Mouse (Mus musculus) kidney, adult 2 months (tissue): ENCODE data around the gene Mpzl3. TPM values are rescaled to one million over a fixed set of nuclear protein-coding genes. Genes with fewer than 3 reads are reported as not detected.

Source experiments
- DNase-seq: peaks from one replicate; pipeline ENCODE4 v3.0.0; 2021
- H3K27ac ChIP-seq: fragments of 200-500 bp; 2 replicates; pipeline ENCODE4 v1.5.1; 2012; ENCODE audit warnings: low read depth, low read length, control low read depth, inconsistent platforms; ENCODE audit not compliant: insufficient read depth
- H3K27me3 ChIP-seq: fragments of 200-500 bp; replicated peaks from 2 replicates; pipeline ENCODE4 v1.6.1; 2012; ENCODE audit warnings: mild to moderate bottlenecking, moderate library complexity, low read length, inconsistent platforms; ENCODE audit not compliant: control insufficient read depth, insufficient read depth
- H3K36me3 ChIP-seq: fragments of 200-500 bp; 2 replicates; pipeline ENCODE4 v1.6.1; 2012; ENCODE audit warnings: mild to moderate bottlenecking, moderate library complexity, low read length, inconsistent platforms; ENCODE audit not compliant: control insufficient read depth, insufficient read depth
- H3K4me1 ChIP-seq: fragments of 200-500 bp; 2 replicates; pipeline ENCODE4 v1.6.1; 2011; ENCODE audit warnings: low read length; ENCODE audit not compliant: control insufficient read depth, insufficient read depth
- H3K4me3 ChIP-seq: fragments of 200-500 bp; 2 replicates; pipeline ENCODE4 v1.5.1; 2011; ENCODE audit warnings: mild to moderate bottlenecking, low read depth, low read length, control low read depth; ENCODE audit not compliant: insufficient read depth
- CTCF ChIP-seq: fragments of 200-500 bp; conservative IDR thresholded peaks from 2 replicates; pipeline ENCODE4 v1.5.1; 2011; ENCODE audit warnings: low read depth, mild to moderate bottlenecking, control low read depth, low read length, moderate library complexity, mixed read lengths; ENCODE audit not compliant: insufficient read depth, insufficient read length
- POLR2A ChIP-seq: fragments of 200-500 bp; IDR thresholded peaks from one replicate; pipeline ENCODE4 v1.6.1; 2011; ENCODE audit warnings: low read depth, low read length, control low read depth
- WGBS: fragments of 180-500 bp; shearing (Covaris S2); methylation state at CpG from one replicate; pipeline ENCODE4 v1.1.7; 2018; 5-methylcytosine and 5-hydroxymethylcytosine counted together
- polyA plus RNA-seq: library from polyadenylated mRNA; depleted of rRNA; stranded (reverse); fragments of >200 nt; gene quantifications from 2 replicates; pipeline ENCODE4 v1.2.3, GENCODE M21; 2012

The Mpzl3 gene
- polyA plus RNA-seq, 1 experiment: 2.6 TPM

DNA sequence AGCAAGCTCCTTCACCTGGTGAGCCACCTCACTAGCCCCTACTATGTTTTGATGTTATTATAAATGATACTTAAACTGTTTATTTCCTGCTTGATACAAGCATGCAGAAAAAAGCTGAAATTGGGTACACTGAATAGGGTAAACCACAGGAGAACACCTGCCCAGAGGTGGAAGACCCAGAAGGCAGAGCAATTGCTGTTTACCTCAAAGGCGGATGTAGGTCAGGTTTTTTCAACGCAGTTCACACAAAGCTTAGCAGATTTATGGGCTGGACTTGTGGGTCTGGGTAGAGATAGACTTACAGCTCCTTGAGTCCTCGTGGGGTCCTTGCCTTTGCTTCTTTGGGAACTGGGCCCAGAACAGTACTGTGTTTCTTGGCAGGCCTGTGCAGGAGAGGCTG, 39.1 kb upstream of the Mpzl3 start:
- H3K27me3 ChIP-seq: no peaks in the 10 kb centered on the region
- no peak overlapping the region for H3K27ac ChIP-seq
- DNase-seq: no peak

DNA sequence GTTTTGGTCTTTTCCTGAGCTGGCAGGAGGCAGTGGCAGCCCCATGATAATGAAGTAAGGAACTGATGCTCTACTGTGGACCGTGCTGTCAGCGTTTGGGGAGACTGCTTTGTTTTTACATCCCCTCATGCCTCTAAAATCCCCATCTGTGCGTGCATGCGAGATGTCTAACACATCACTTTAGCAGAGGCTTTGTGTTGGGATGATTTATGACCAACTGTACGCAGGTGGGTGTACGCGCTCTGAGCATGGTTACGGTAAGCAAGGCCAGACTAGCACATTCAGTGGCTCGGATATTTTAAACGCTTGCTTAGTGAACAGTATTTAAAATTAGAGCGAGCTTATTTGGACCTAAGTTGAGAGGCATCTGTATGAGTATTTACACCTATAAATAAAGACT, 37.0 kb upstream of the Mpzl3 start:
- Histone ChIP-seq H3K27ac (no peak overlapping the region), H3K4me3 (no peak overlapping the region), H3K36me3 (no peaks in the 10 kb centered on the region), H3K4me1 (no peaks in the 10 kb centered on the region), H3K27me3 (no peaks in the 10 kb centered on the region)
- 64% methylated on average over 11 of the region's 11 CpGs for WGBS
- no peak for DNase-seq
- TF ChIP-seq CTCF (no peak), POLR2A (no peak)

More for the DNA sequence above, 39.1 kb upstream of the Mpzl3 start:
- H3K4me1 ChIP-seq: no peaks in the 10 kb centered on the region
- no peak for TF ChIP-seq POLR2A
- TF ChIP-seq CTCF: no peak
- 38% methylated on average over 3 of the region's 3 CpGs for WGBS
- no peak overlapping the region for H3K4me3 ChIP-seq
- H3K36me3 ChIP-seq: no peaks in the 10 kb centered on the region

DNA sequence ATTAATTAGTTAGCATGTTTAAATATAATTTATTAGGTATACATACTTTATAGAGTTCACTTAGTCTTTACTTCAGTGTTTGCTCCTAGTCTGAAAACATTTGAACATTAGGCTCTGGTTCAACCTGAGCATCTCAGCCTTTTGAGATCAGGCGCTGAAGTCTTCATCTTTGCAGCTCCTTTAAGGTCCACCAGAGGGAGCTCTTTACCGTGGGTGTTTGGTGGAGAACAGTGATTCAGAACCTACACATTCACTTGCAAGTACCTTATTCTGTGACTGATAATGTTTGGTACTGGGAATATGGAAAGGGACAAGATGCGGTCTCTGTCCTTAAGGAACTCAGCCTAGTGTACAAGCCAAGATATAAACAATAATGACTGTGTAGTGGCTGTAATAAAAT, 32.2 kb upstream of the Mpzl3 start:
- Histone ChIP-seq H3K27me3 (no peaks in the 10 kb centered on the region), H3K4me1 (no peaks in the 10 kb centered on the region), H3K27ac (no peak overlapping the region), H3K36me3 (no peaks in the 10 kb centered on the region), H3K4me3 (no peak overlapping the region)
- TF ChIP-seq CTCF: peak; percentile 77
- TF ChIP-seq POLR2A: no peak
- peak; percentile 64 for DNase-seq
- 8% methylated on average over 3 of the region's 3 CpGs for WGBS

DNA sequence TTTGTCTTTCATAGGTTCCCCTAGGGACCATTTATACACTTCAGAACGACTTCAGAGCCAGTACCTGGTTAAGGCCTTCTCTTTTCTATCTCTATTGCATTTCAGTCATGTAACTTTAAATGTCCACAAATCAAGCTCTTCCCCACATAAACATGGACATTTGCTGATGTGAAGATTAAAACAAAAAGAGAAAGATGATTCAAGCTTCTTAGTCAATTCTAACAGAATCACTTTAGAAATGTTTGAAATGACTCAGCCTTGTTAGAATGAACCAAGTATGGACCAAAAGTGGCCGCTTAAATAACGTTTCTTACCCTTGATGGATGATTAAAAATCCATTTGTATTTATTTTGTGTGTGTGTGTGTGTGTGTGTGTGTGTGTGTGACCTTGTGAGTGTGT, 31.3 kb upstream of the Mpzl3 start:
- TF ChIP-seq POLR2A (no peak), CTCF (no peak)
- 66% methylated on average over 3 of the region's 3 CpGs for WGBS
- no peak for DNase-seq
- H3K4me3 ChIP-seq: no peak overlapping the region
- H3K36me3 ChIP-seq: no peaks in the 10 kb centered on the region
- H3K4me1 ChIP-seq: no peaks in the 10 kb centered on the region
- no peaks in the 10 kb centered on the region for H3K27me3 ChIP-seq
- H3K27ac ChIP-seq: no peak overlapping the region

DNA sequence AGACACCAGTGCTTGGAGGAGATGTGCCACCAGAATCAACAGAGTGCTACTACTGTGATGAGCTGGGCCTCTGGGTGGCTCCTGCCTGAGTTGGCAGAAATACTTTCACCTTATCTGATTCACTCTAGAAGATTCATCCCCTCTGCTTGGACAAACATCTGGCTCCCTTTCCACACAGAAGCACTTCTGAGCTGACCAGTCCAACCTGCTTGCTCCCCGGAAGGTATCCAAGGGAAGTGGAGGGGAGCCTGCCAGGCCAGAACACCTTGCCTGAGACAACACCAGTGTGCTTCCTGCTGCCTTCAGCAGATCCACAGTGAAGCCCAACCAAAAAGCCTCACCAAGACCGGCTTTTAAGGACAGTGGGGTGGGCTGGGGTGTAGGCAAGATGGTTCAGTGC, 30.8 kb upstream of the Mpzl3 start:
- H3K27ac ChIP-seq: no peak overlapping the region
- DNase-seq: no peak
- no peaks in the 10 kb centered on the region for H3K36me3 ChIP-seq
- WGBS: 72% methylated on average over 2 of the region's 2 CpGs
- TF ChIP-seq POLR2A: no peak
- no peak for TF ChIP-seq CTCF
- no peak overlapping the region for H3K4me3 ChIP-seq
- H3K4me1 ChIP-seq: no peaks in the 10 kb centered on the region
- H3K27me3 ChIP-seq: no peaks in the 10 kb centered on the region

DNA sequence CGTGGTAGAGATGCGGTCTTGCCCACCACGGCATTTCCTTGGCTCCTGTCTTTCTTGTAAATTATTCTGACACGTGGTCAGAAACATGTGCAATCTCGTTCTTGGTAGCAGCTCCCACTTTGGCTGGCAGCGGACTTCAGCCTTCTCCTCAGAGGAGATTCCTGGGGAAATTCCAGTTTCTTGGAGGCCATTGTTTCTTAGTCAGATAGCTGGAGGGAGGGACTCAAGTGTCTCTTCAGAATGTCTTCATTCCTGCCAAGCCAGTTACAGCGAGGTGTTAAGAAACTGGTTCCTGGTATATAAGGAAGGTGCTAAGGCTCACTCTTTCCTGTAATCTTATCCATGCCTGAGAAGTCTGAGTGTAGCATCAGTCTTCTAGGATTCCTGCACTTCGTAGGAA, 27.6 kb upstream of the Mpzl3 start:
- Histone ChIP-seq H3K27ac (no peak overlapping the region), H3K36me3 (no peaks in the 10 kb centered on the region), H3K4me3 (no peak overlapping the region), H3K27me3 (no peaks in the 10 kb centered on the region), H3K4me1 (no peaks in the 10 kb centered on the region)
- no peak for TF ChIP-seq CTCF
- no peak for TF ChIP-seq POLR2A
- WGBS: 63% methylated on average over 8 of the region's 8 CpGs
- DNase-seq: no peak

DNA sequence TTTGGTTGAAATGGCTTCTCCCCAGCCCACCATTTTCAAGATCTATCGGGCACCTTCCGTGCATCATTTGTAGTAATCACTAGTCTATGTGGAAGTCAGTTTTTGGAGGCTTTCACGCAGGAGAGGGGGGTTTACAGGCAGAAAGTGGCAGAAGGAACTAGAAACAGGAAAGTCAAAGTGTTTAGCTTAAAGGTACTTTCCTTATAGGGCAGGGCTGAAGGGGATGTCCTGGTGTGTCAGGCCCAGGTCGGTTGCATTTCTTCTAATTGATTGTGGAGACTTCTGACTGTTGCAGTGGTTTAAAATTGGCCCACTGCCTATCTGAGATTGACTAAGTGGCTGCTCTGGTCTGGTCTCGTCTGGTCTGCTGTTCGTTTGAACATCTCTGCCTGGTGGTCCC, 24.6 kb upstream of the Mpzl3 start:
- Histone ChIP-seq H3K36me3 (no peaks in the 10 kb centered on the region), H3K4me3 (no peak overlapping the region), H3K4me1 (no peaks in the 10 kb centered on the region), H3K27me3 (no peaks in the 10 kb centered on the region), H3K27ac (no peak overlapping the region)
- no peak for DNase-seq
- TF ChIP-seq CTCF (no peak), POLR2A (no peak)
- 68% methylated on average over 6 of the region's 6 CpGs for WGBS

DNA sequence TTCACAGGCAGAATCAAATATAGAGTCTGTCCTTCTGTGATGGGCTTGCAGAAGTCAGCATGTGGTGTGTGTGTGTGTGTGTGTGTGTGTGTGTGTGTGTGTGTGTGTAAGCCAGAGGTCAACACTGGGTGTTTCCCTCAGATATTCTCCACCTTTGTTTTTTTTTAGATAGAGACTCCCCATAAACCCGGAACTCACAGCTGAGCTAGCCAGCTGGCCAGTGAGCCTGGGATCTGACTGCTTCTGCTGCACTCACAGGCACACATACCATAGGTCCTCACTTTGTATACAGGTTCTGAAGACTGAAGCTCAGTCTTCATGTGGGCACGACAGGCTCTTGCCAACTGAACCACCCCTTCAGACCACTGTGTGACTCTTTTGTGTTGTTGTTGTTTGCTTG, 22.7 kb upstream of the Mpzl3 start:
- Histone ChIP-seq H3K27ac (no peak overlapping the region), H3K4me3 (no peak overlapping the region), H3K36me3 (no peaks in the 10 kb centered on the region), H3K4me1 (no peaks in the 10 kb centered on the region), H3K27me3 (no peaks in the 10 kb centered on the region)
- no peak for TF ChIP-seq CTCF
- TF ChIP-seq POLR2A: no peak
- DNase-seq: no peak
- WGBS: 70% methylated on average over 2 of the region's 2 CpGs
